13 mouse cellular contexts compared by ENCODE assay signal in the genomic region with DNA sequence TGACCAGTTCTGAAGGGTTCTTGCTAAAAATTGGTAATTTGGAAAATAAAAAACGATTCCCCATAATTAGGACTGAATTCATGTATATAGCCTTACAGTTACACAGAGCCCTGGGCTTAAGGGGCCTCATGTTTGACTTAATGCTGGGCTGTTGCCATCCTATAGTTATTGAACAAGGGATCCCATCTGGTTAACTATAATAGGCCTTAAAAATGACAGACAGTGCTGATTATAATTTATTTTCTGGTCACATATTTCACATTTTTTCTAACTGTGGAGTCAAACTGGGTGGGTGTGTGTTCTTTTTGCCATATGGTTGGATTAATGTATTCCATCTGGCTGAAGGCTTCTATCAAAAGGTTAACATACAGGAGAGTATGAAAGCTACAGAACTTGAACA.
"Had no signal": no experiment of that assay in that cellular context is flagged by ENCODE, and none has a peak within 500 bp of the region (broad histone marks: within the 10 kb centered on the region; RNA-seq: fewer than 3 reads in every experiment).

No protein-coding gene starts in this region.

- DNase-seq: kidney, adult 2 months; kidney, postnatal 25 days; lung, adult 2 months; lung, postnatal 36 days; midbrain, embryonic 14.5 days; thymus, adult 18-20 months; thymus, postnatal 14 days had no signal

- H3K4me3 ChIP-seq: kidney, embryonic 15.5 days; limb, embryonic 13.5 days; liver, embryonic 15.5 days; neural tube, embryonic 12.5 days had no signal

- H3K27ac ChIP-seq: kidney, embryonic 15.5 days; limb, embryonic 13.5 days; liver, embryonic 15.5 days; neural tube, embryonic 12.5 days had no signal

- H3K4me2 ChIP-seq: kidney, embryonic 15.5 days; limb, embryonic 13.5 days; liver, embryonic 11.5 days; liver, embryonic 15.5 days; neural tube, embryonic 12.5 days had no signal

- H3K9ac ChIP-seq: kidney, embryonic 15.5 days; limb, embryonic 13.5 days; liver, embryonic 15.5 days; neural tube, embryonic 12.5 days had no signal

- H3K27me3 ChIP-seq: kidney, embryonic 15.5 days; limb, embryonic 13.5 days; liver, embryonic 15.5 days; neural tube, embryonic 12.5 days had no signal

- H3K36me3 ChIP-seq: kidney, embryonic 15.5 days; limb, embryonic 13.5 days; liver, embryonic 15.5 days; neural tube, embryonic 12.5 days had no signal

- ATAC-seq: lung, postnatal 0 days had no signal

- H3K4me1 ChIP-seq: kidney, embryonic 15.5 days; limb, embryonic 13.5 days; liver, embryonic 15.5 days; neural tube, embryonic 12.5 days had no signal

- H3K9me3 ChIP-seq: kidney, embryonic 15.5 days; limb, embryonic 13.5 days; liver, embryonic 15.5 days; neural tube, embryonic 12.5 days had no signal
